Mouse (Mus musculus): ENCODE measurements at regions not wholly inside any gene's neighbourhood (a gene's known extent, or its start where the extent isn't known, plus 50 kb on each side); places are given as distances from the start of the nearest gene placed in this dataset.
"Not testable (repeated sequence)": the region's sequence is repeated elsewhere in the genome, so short reads cannot be mapped to it uniquely, and the experiment has no call there.

GRCm38 (mm10) chr15:4206371-4206770 lies 168.9 kb upstream of the Plcxd3 start:
- no peak for DNase-seq

DNA sequence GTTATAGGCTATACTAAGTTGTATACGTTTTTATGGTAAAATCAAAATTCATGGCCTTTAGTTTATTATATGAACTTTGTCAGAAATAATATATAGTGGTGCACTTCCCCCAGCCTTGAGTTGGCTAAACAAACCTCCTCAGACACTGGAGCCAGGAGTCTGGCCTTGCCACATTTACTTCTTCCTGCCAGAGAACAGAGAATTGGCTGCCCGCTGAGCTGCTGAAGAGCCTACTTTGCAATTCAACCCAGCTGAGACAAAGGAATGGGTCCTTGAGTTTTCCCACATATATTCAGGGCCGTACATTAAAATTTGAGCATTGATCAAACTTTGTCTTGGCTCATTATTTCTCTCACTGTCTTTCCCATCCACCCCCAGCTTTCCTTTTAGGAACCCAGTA lies 161.9 kb upstream of the Plcxd3 start:
- peak; percentile 33 to 34 for DNase-seq

DNA sequence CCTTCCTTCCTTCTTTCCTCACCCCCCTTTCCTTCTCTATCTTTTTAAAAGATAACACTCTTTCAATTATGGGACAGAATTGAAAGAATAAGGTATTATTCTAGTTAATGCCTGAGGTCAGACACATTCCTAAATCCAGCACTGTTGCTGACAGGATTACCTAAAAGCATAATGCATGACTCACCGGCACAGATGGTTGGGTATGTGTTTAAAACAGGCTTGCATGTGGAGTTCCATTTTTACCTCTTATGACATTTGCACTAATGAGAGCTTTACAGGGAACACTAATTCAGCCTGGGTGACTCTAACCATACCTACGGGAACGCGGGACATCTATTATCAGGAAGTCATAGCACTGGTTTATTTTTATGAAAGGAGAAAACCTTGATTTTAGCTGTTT lies 156.2 kb upstream of the Plcxd3 start:
- peak; percentile 71 to 80 for DNase-seq

DNA sequence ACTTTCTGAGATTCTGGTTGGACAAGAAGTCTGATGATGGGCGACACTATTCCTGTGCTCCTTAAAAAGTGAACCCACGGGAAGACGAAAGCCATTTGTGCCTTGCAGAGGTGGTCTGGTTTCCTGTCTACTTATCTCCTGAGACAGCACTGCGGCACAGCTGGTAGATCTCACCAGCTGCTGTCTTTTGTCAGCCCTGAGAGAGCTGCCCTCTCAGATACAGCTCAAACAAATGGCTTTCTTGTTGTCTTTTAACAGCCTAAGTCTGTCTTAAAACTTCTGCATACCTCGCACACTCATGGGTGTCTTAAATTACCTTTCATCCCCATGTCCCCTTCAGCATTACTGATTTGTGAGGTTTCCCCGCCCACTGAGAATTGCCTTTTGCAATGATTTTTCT lies 147.2 kb upstream of the Plcxd3 start:
- no peak for DNase-seq

- DNase-seq: no peak
Measured at GRCm38 (mm10) chr15:4240649-4241048, 134.6 kb upstream of the Plcxd3 start.

DNA sequence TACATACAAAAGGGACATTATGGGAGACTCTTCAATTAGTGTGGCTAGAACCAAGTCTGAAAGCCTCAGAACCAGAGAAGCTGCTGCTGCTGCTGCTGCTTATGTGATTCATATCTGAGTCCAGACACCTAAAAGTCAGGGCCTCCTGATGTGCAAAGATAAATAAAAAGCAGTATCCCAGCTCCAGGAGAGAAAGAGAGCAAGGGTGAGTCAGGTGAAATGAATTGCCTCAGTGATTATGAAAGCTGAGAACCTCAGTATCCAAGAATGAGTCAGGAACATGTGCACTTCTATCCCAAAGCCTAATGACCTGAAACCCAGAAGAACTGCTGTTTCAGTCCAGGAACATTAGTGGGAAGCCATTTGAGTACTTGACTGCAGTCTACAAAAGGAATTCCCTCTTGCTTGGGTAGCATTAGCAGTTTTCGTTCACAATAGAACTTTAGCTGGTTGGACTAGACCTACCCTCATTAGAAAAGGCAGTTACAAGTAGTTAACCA lies 127.6 kb upstream of the Plcxd3 start:
- no peak for DNase-seq

DNA sequence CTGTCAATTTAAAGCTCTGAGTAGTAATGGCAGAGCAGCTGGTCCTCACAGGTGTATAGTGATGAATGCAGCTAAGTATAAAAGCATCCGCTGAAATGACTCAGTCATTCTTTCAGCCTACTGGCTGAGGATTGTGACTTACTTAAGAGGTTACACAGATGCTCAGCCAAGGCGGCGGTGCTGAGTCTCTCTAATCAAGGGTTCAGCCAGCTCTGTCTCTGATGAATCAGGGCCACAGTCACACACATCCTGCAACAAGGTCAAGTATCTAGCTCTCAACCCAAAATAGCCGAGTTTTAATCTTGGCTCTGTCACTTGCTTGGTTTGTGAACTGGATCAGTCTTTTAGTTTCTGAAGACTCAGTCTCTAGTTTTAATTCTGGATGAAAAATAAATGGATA lies 110.7 kb upstream of the Plcxd3 start:
- DNase-seq: no peak

GRCm38 (mm10) chr15:4269835-4270234 lies 105.5 kb upstream of the Plcxd3 start:
- DNase-seq: no peak

- DNase-seq: peak; percentile 11 to 13
Measured at GRCm38 (mm10) chr15:4277011-4277410, 98.3 kb upstream of the Plcxd3 start.

- peak; percentile 30 to 54 for DNase-seq
Measured at GRCm38 (mm10) chr15:4307498-4307897, 67.8 kb upstream of the Plcxd3 start.

DNA sequence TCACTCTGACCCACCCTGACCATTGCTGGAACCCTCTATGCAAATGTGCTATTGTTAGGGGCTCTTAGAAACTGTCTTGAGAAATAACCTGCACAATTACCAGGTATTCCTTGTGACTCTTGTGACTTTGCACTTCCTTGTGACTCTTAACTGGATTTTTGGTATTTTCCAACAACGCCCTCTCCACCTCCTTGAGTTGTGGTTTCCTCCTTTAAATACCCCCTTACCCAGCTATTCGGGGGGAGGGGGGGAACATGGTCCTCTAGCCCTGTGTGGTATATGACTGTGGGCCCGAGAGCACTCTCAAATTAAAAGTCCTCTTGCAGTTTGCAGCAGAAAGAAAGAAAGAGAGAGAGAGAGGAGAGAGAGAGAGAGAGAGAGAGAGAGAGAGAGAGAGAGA lies 61.6 kb upstream of the Plcxd3 start:
- not testable (repeated sequence) for DNase-seq

DNA sequence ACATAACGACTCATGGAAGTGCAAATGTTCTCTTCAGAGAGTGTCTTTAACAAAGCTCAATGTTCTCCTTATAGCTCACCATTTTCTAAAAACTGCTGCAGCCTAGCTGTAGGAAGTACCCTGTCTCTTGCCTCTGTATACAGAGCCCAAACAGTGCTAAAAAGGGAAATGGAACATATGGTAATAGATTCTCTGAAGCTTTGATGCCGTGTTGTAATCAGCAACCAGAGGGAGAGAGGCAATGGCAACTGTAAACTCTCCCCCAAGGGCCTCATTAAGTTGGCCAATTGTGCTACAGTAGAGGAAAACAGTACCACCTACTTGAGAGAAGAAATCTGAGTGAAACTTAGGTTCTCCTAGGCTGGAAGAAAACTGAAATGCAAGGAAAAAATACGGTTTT lies 59.4 kb upstream of the Plcxd3 start:
- DNase-seq: no peak

Data from cerebellum, adult 18-20 months (tissue).